Mouse (Mus musculus): ENCODE measurements around the gene Hadh. TPM values are rescaled to one million over a fixed set of nuclear protein-coding genes. Genes with fewer than 3 reads are reported as not detected.

The Hadh gene
- total and polyA plus RNA-seq, 3 experiments: 39.1 to 66.9 TPM; not detected in 1

DNA sequence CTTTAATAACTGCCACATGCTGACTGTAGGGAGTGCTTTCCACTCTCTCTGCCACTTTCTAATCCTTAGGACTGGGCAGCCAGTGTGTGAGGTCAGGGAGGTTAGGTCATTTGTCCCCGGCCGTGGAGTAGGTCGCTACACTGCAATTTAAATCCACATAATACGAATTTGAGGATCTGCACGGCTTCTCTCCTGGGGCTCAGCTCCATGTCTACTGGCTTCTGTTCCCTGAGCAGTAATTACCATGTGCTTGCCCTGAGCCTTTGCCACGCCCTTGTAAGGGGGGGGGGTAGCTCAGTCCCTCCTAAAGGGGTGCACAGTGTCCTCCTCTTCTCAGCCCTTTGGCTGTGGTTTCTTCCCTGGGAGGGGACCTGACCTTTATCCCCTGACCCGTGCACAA, 69.6 kb downstream of the Hadh start:
- no peaks in the 10 kb centered on the region for H3K79me2 ChIP-seq (ENCODE audit: control insufficient read depth, insufficient read depth, low read length, poor library complexity)
- H3K9ac ChIP-seq (ENCODE audit: control insufficient read depth, low read depth, low read length, poor library complexity, severe bottlenecking): no peak overlapping the region
- no peak overlapping the region for H3K4me3 ChIP-seq (ENCODE audit: control insufficient read depth in 1 of 2, insufficient read depth in 1 of 2, low read depth in 2 of 2, low read length in 2 of 2)
- H3K4me1 ChIP-seq (ENCODE audit: control insufficient read depth in 1 of 2, insufficient read depth in 2 of 2, low read length in 2 of 2): peaks cover 0 to 7% of the 10 kb centered on the region in 2 experiments; a peak in 2 of 4 replicates
- no peak for DNase-seq (ENCODE audit: low read depth, low spot score)
- H3K36me3 ChIP-seq (ENCODE audit: control insufficient read depth in 1 of 2, insufficient read depth in 2 of 2, low read length in 2 of 2): peaks cover 0 to 2% of the 10 kb centered on the region in 2 experiments; a peak in 1 of 4 replicates
- no peaks in the 10 kb centered on the region for H3K9me3 ChIP-seq (replicated peaks; ENCODE audit: insufficient read depth, low read length)
- no peaks in the 10 kb centered on the region for H3K27me3 ChIP-seq (ENCODE audit: control insufficient read depth in 1 of 2, insufficient read depth in 2 of 2, low read length in 2 of 2)
- TF ChIP-seq CTCF (IDR thresholded peaks at IDR 0.05 in 2 of 3, conservative IDR thresholded peaks at IDR 0.05 in 1 of 3; ENCODE audit: control insufficient read depth in 1 of 3, insufficient read depth in 1 of 3, low read depth in 2 of 3, low read length in 3 of 3, poor library complexity in 1 of 3, severe bottlenecking in 1 of 3) (no peak), USF2 (IDR thresholded peaks at IDR 0.05; ENCODE audit: borderline replicate concordance in 1 of 2, insufficient read depth in 1 of 2, low read depth in 1 of 2, low read length in 2 of 2) (no peak), ZMIZ1 (IDR thresholded peaks at IDR 0.05; ENCODE audit: low read depth, low read length) (no peak), ETS1 (IDR thresholded peaks at IDR 0.05; ENCODE audit: low read depth, low read length) (no peak), CHD1 (IDR thresholded peaks at IDR 0.05; ENCODE audit: low read depth, low read length) (no peak), MAX (IDR thresholded peaks at IDR 0.05; ENCODE audit: low read length) (no peak), GABPA (IDR thresholded peaks at IDR 0.05; ENCODE audit: low read depth, low read length) (no peak)
- no peak overlapping the region for H3K27ac ChIP-seq (ENCODE audit: control insufficient read depth, low read depth, low read length)

DNA sequence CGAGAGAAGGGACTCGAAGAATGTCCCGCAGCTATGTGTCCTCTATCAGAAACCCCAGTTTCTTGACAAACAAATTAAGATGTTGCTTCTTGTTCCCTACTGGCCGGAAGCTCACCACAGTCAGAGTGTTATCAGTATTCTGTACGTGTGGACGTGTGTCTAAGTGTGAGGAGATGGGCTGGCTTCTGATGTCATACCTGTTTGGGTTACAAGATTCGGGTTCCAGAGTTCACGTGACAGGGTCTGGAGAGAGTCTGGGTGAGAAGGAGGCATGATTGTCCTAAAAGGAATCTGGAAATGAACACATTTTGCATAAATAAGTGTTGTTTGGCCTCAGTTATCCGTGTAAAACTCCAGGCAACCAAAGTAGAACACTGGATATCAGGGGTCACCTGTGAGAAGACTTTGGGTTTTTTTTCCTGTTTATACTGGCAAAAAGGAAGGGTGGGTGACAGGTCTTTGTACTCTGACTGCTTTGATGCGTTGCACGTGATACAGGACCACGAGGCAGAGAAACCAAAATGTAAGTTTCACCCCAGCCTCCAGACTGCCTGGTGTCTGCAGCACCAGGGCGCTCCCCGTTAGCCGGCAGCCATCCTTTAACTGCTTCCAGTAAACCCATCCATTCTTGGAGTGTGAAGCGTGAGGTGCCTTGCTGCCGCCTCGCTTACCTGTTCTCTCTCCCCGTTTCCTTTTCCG, 72.2 kb downstream of the Hadh start:
- peak in 1 of 3 experiments; percentile 5; a peak in 1 of 6 replicates for TF ChIP-seq CTCF (IDR thresholded peaks at IDR 0.05 in 2 of 3, conservative IDR thresholded peaks at IDR 0.05 in 1 of 3; ENCODE audit: control insufficient read depth in 1 of 3, insufficient read depth in 1 of 3, low read depth in 2 of 3, low read length in 3 of 3, poor library complexity in 1 of 3, severe bottlenecking in 1 of 3)
- TF ChIP-seq POLR2AphosphoS5 (IDR thresholded peaks at IDR 0.05; ENCODE audit: borderline replicate concordance, low read depth, low read length): no peak
- TF ChIP-seq ZNF384 (IDR thresholded peaks at IDR 0.05; ENCODE audit: low read depth, low read length): no peak
- peak; percentile 44; the same call in 1 of the 2 replicates for TF ChIP-seq MAX (IDR thresholded peaks at IDR 0.05; ENCODE audit: low read length)
- TF ChIP-seq BHLHE40 (IDR thresholded peaks at IDR 0.05; ENCODE audit: borderline replicate concordance, low read depth, low read length): no peak
- TF ChIP-seq USF2 (IDR thresholded peaks at IDR 0.05; ENCODE audit: borderline replicate concordance in 1 of 2, insufficient read depth in 1 of 2, low read depth in 1 of 2, low read length in 2 of 2): no peak
- no peak for TF ChIP-seq ZKSCAN1 (IDR thresholded peaks at IDR 0.05; ENCODE audit: low read depth, low read length)
- no peak for TF ChIP-seq JUND (IDR thresholded peaks at IDR 0.05; ENCODE audit: low read depth, low read length)
- TF ChIP-seq MYC (IDR thresholded peaks at IDR 0.05; ENCODE audit: low read depth, low read length): 0 out of 2 replicates have a peak, but pooled peaks have one; percentile 14
- TF ChIP-seq ZMIZ1 (IDR thresholded peaks at IDR 0.05; ENCODE audit: low read depth, low read length): no peak
- peak; percentile 25 for DNase-seq (ENCODE audit: low read depth, low spot score)
- peaks cover 0 to 2% of the 10 kb centered on the region in 2 experiments; a peak in 1 of 4 replicates for H3K36me3 ChIP-seq (ENCODE audit: control insufficient read depth in 1 of 2, insufficient read depth in 2 of 2, low read length in 2 of 2)
- H3K79me2 ChIP-seq (ENCODE audit: control insufficient read depth, insufficient read depth, low read length, poor library complexity): no peaks in the 10 kb centered on the region
- H3K27ac ChIP-seq (ENCODE audit: control insufficient read depth, low read depth, low read length): no peak overlapping the region
- peaks cover 0 to 7% of the 10 kb centered on the region in 2 experiments; a peak in 2 of 4 replicates for H3K4me1 ChIP-seq (ENCODE audit: control insufficient read depth in 1 of 2, insufficient read depth in 2 of 2, low read length in 2 of 2)
- no peaks in the 10 kb centered on the region for H3K9me3 ChIP-seq (replicated peaks; ENCODE audit: insufficient read depth, low read length)
- H3K4me3 ChIP-seq (ENCODE audit: control insufficient read depth in 1 of 2, insufficient read depth in 1 of 2, low read depth in 2 of 2, low read length in 2 of 2): peak overlapping the region; percentile 38 to 71; a peak in 3 of 4 replicates
- H3K27me3 ChIP-seq (ENCODE audit: control insufficient read depth in 1 of 2, insufficient read depth in 2 of 2, low read length in 2 of 2): no peaks in the 10 kb centered on the region
- H3K9ac ChIP-seq (ENCODE audit: control insufficient read depth, low read depth, low read length, poor library complexity, severe bottlenecking): 0 out of 2 replicates have a peak overlapping the region, but pooled peaks have one; percentile 5

Measured in MEL (cell line).